Mouse (Mus musculus): ENCODE data around the gene Zfp91. TPM values are rescaled to one million over a fixed set of nuclear protein-coding genes. Genes with fewer than 3 reads are reported as not detected.

Gene Zfp91
- total and polyA plus RNA-seq, 3 experiments = 19.3 to 46.4 (median 44.8) TPM

DNA sequence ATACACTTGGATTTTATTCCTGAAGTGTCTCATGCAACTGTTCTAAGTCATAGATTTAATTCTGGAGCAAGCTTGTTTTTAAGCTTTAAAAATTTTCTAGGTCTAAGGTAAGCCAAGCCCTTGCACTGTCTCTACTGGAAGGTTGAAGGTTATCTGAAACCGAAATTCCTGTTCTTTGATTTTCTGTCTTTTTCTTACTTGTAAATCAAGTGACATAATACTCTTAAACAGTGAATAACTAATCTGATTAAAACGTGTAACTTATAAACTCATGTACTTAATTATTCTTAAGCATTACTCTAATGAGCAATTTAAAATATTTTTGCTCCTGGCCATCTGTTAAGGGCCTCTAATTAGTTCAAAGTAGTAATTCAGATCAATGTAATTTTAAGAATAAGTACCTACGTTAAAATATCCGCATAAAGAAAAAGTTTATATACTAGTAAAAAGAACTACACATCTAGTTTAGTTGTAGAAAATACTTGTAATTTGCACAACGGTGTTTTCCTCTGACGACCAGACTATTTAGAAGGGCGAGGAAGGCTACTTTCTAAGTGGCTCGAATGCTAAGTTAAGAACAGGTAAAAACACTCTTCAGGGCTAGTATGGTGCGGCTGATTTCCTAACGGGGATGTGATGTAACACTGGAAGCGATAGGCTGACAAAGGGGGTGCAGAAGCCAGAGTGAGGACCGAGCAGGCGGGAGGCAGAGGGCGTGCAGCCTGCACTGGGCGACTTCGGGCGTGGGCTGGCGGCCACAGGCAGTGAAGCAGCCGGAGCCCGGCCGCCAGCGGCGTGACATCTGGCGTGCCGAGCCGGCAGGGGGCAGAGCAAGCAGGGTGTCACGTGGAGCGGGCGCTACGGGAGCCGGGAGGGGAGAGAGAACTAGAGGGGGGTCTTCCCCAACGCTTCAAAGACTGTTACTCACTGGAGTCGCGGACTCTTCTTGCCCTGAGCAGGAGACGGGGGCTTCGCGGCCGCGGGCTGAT lies 1.6 kb downstream of the Zfp91 start (continued):
- TF ChIP-seq CTCF (conservative IDR thresholded peaks at IDR 0.05 in 1 of 2, IDR thresholded peaks at IDR 0.05 in 1 of 2; ENCODE audit: low read depth in 2 of 2, low read length in 2 of 2) = peak in 1 of 2 experiments; percentile 72; a peak in 2 of 4 replicates
- TF ChIP-seq ETS1 (conservative IDR thresholded peaks at IDR 0.05; ENCODE audit: low read depth, low read length) = no peak; the same call in 1 of the 2 replicates
- no peak for TF ChIP-seq JUND (conservative IDR thresholded peaks at IDR 0.05; ENCODE audit: low read depth, low read length)
- no peak for TF ChIP-seq POLR2AphosphoS2 (IDR thresholded peaks at IDR 0.05; ENCODE audit: low read depth, low read length)
- no peak for TF ChIP-seq MAFK (IDR thresholded peaks at IDR 0.05; ENCODE audit: insufficient replicate concordance, low read length)
- no peak for TF ChIP-seq KAT2A (IDR thresholded peaks at IDR 0.05; ENCODE audit: insufficient replicate concordance, low read length)
- peak; percentile 86 for TF ChIP-seq USF2 (conservative IDR thresholded peaks at IDR 0.05; ENCODE audit: low read depth, low read length)
- TF ChIP-seq EP300 (IDR thresholded peaks at IDR 0.05; ENCODE audit: low read length) = no peak
- TF ChIP-seq MEF2A (IDR thresholded peaks at IDR 0.05; ENCODE audit: borderline replicate concordance, low read depth, low read length) = peak; percentile 18; the same call in 1 of the 2 replicates
- TF ChIP-seq MAZ (IDR thresholded peaks at IDR 0.05; ENCODE audit: low read depth, low read length) = peak; percentile 49; the same call in 1 of the 2 replicates
- TF ChIP-seq PAX5 (IDR thresholded peaks at IDR 0.05; ENCODE audit: low read length) = no peak
- peak; percentile 87 for TF ChIP-seq MYC (IDR thresholded peaks at IDR 0.05; ENCODE audit: low read depth, low read length)

- Histone ChIP-seq H3K9me3 (replicated peaks; ENCODE audit: low read length) (no peaks in the 10 kb centered on the region), H3K27ac (ENCODE audit: insufficient read depth, low read depth) (no peak overlapping the region), H3K4me3 (replicated peaks in 1 of 3; ENCODE audit: low read depth in 2 of 3, low read length in 2 of 3, poor library complexity in 1 of 3) (peak overlapping the region in 2 of 3 experiments; percentile 17 to 67), H3K27me3 (replicated peaks) (no peaks in the 10 kb centered on the region), H3K79me2 (replicated peaks; ENCODE audit: control insufficient read depth, extremely low read depth, insufficient read depth, poor library complexity, severe bottlenecking) (peaks cover 24% of the 10 kb centered on the region), H3K9ac (ENCODE audit: insufficient read depth, low read depth) (no peak overlapping the region; the same call in 1 of the 2 replicates), H3K36me3 (replicated peaks in 1 of 2; ENCODE audit: control insufficient read depth in 1 of 2, insufficient read depth in 1 of 2, low read length in 1 of 2) (peaks cover 0 to 16% of the 10 kb centered on the region in 2 experiments), H3K4me1 (ENCODE audit: control insufficient read depth in 1 of 2, insufficient read depth in 2 of 2) (peaks cover 0 to 19% of the 10 kb centered on the region in 2 experiments; a peak in 1 of 4 replicates), H3K4me2 (ENCODE audit: insufficient read depth, low read depth, poor library complexity, severe bottlenecking) (peak overlapping the region; percentile 35; the same call in 1 of the 2 replicates)
- in situ Hi-C loops (cut with MboI; ENCODE audit: low pct_ligation_motif_present, low pct_unique_long_range_greater_than_20kb, low sequenced_read_pairs) (no loop called here), dilution Hi-C loops (cut with MboI; ENCODE audit: extremely low pct_ligation_motif_present, extremely low pct_unique_long_range_greater_than_20kb, low sequenced_read_pairs) (no loop called here)
- peak; percentile 19 for DNase-seq (ENCODE audit: extremely low read depth)
- TF ChIP-seq GABPA (IDR thresholded peaks at IDR 0.05; ENCODE audit: insufficient replicate concordance, low read depth, low read length) (no peak), MEF2A (IDR thresholded peaks at IDR 0.05; ENCODE audit: borderline replicate concordance, low read depth, low read length) (no peak), CHD2 (IDR thresholded peaks at IDR 0.05; ENCODE audit: low read length) (no peak), MYC (IDR thresholded peaks at IDR 0.05; ENCODE audit: low read depth, low read length) (0 out of 2 replicates have a peak, but pooled peaks have one; percentile 19), E2F4 (IDR thresholded peaks at IDR 0.05; ENCODE audit: insufficient replicate concordance, low read depth, low read length) (no peak), MAZ (IDR thresholded peaks at IDR 0.05; ENCODE audit: low read depth, low read length) (no peak), SIN3A (IDR thresholded peaks at IDR 0.05; ENCODE audit: low read length) (0 out of 2 replicates have a peak, but pooled peaks have one; percentile 24), HCFC1 (IDR thresholded peaks at IDR 0.05; ENCODE audit: low read depth, low read length) (no peak), TBP (conservative IDR thresholded peaks at IDR 0.05; ENCODE audit: low read depth, low read length) (no peak)
Measured at GRCm38 (mm10) chr19:12792374-12792773, 3.6 kb downstream of the Zfp91 start.
